In the genomic region with DNA sequence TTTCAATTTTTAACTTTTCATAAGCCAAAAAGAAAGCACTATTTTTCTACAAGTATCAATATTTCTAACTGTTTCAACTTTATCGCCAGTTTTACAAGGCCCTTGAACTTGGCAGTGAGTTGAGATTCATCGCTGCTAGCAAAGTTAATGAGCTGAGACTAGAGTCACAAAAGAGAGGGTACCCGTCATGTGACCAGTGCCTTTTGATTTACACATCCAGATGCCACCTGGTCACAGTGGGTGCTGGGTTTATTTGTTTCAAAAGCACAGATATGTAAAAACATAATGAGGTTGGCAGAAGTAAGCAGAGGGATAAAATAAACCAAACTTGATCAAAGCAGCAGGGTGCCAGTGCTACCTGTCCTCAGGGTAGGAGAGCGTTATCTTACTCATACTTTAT, we compare ENCODE assay signal across 28 mouse cellular contexts.
DNase-seq lines count a peak whose midpoint lies in the region; ATAC-seq and TF ChIP-seq lines count a peak whose summit lies in the region.
"Had no signal": no experiment of that assay in that cellular context is flagged by ENCODE, and none has a peak within 500 bp of the region (broad histone marks: within the 10 kb centered on the region; RNA-seq: fewer than 3 reads in every experiment).

No protein-coding gene starts in this region.

- DNase-seq in heart, postnatal 25 days (ENCODE audit: low spot score): no peak
- peak; percentile 34 for DNase-seq in kidney, adult 2 months
- no peak for DNase-seq in embryonic facial prominence, embryonic 10.5 days (ENCODE audit: low spot score)
- peak; percentile 51 for DNase-seq in limb, embryonic 11.5 days (ENCODE audit: low spot score)
- DNase-seq in lung, adult 2 months: no peak
- no peak for DNase-seq in gastrocnemius, adult 2 months
- DNase-seq: adrenal gland, postnatal 10 days; cerebellum, adult 11-12 months; cerebellum, adult 9-11 months; gastrocnemius, postnatal 25 days; heart, adult 2 months; kidney, adult 18-20 months; left cerebral cortex, postnatal 4 days; spleen, adult 18-20 months; thymus, adult 18-20 months; thymus, postnatal 25 days had no signal

- 0 out of 2 replicates have a peak overlapping the region, but pooled peaks have one; percentile 69 for H3K9ac ChIP-seq in heart, embryonic 13.5 days
- H3K9ac ChIP-seq in kidney, embryonic 16.5 days (replicated peaks; ENCODE audit: low read length): no peak overlapping the region
- no peak overlapping the region for H3K9ac ChIP-seq in limb, embryonic 11.5 days (ENCODE audit: low read length)
- H3K9ac ChIP-seq: embryonic facial prominence, embryonic 15.5 days; forebrain, embryonic 13.5 days; hindbrain, embryonic 14.5 days; liver, embryonic 15.5 days; lung, embryonic 15.5 days had no signal

- H3K4me2 ChIP-seq in heart, embryonic 13.5 days: no peak overlapping the region
- H3K4me2 ChIP-seq in kidney, embryonic 16.5 days (replicated peaks; ENCODE audit: low read depth, low read length): no peak overlapping the region
- H3K4me2 ChIP-seq in limb, embryonic 11.5 days (ENCODE audit: low read depth, severe bottlenecking): no peak overlapping the region
- H3K4me2 ChIP-seq: embryonic facial prominence, embryonic 15.5 days; forebrain, embryonic 13.5 days; hindbrain, embryonic 14.5 days; liver, embryonic 15.5 days; lung, embryonic 15.5 days had no signal

- peaks cover 95% of the 10 kb centered on the region for H3K36me3 ChIP-seq in heart, embryonic 13.5 days
- no peaks in the 10 kb centered on the region for H3K36me3 ChIP-seq in kidney, adult 2 months (ENCODE audit: control insufficient read depth, insufficient read depth, low read length)
- H3K36me3 ChIP-seq in kidney, embryonic 16.5 days (ENCODE audit: insufficient read depth, low read length): no peaks in the 10 kb centered on the region
- no peaks in the 10 kb centered on the region for H3K36me3 ChIP-seq in embryonic facial prominence, embryonic 10.5 days (replicated peaks)
- H3K36me3 ChIP-seq in limb, embryonic 11.5 days (ENCODE audit: control insufficient read depth, insufficient read depth, low read length): no peaks in the 10 kb centered on the region
- H3K36me3 ChIP-seq: embryonic facial prominence, embryonic 15.5 days; liver, embryonic 15.5 days; midbrain, embryonic 10.5 days had no signal

- no peaks in the 10 kb centered on the region for H3K27me3 ChIP-seq in heart, embryonic 13.5 days (replicated peaks)
- no peaks in the 10 kb centered on the region for H3K27me3 ChIP-seq in kidney, adult 2 months (replicated peaks; ENCODE audit: control insufficient read depth, insufficient read depth, low read length)
- H3K27me3 ChIP-seq in kidney, embryonic 16.5 days (ENCODE audit: insufficient read depth, low read length): no peaks in the 10 kb centered on the region
- H3K27me3 ChIP-seq in embryonic facial prominence, embryonic 10.5 days (replicated peaks; ENCODE audit: low read depth, poor library complexity, severe bottlenecking): peaks cover 4% of the 10 kb centered on the region; the same call in 1 of the 2 replicates
- no peaks in the 10 kb centered on the region for H3K27me3 ChIP-seq in limb, embryonic 11.5 days (ENCODE audit: control insufficient read depth, insufficient read depth, low read length)
- H3K27me3 ChIP-seq: embryonic facial prominence, embryonic 15.5 days; forebrain, embryonic 13.5 days; liver, embryonic 15.5 days; lung, embryonic 15.5 days; Patski had no signal

- peak overlapping the region; percentile 91; the same call in 1 of the 2 replicates for H3K27ac ChIP-seq in heart, embryonic 13.5 days (replicated peaks)
- H3K27ac ChIP-seq in kidney, adult 2 months (ENCODE audit: insufficient read depth, low read depth, low read length): no peak overlapping the region
- H3K27ac ChIP-seq in kidney, embryonic 16.5 days (ENCODE audit: low read length): no peak overlapping the region
- H3K27ac ChIP-seq in embryonic facial prominence, embryonic 10.5 days (replicated peaks): 0 out of 2 replicates have a peak overlapping the region, but pooled peaks have one; percentile 20
- H3K27ac ChIP-seq in limb, embryonic 11.5 days (replicated peaks; ENCODE audit: low read depth, low read length): no peak overlapping the region
- H3K27ac ChIP-seq in gastrocnemius, adult 2 months: no peak overlapping the region
- H3K27ac ChIP-seq: embryonic facial prominence, embryonic 15.5 days; forebrain, embryonic 13.5 days; heart, adult 2 months; hindbrain, embryonic 14.5 days; liver, embryonic 15.5 days; lung, embryonic 15.5 days; stomach, postnatal 0 days had no signal

- H3K9me3 ChIP-seq in heart, embryonic 13.5 days: no peaks in the 10 kb centered on the region
- H3K9me3 ChIP-seq in kidney, embryonic 16.5 days (ENCODE audit: low read length): no peaks in the 10 kb centered on the region
- no peaks in the 10 kb centered on the region for H3K9me3 ChIP-seq in embryonic facial prominence, embryonic 10.5 days
- H3K9me3 ChIP-seq in limb, embryonic 11.5 days (ENCODE audit: control insufficient read depth, low read length): no peaks in the 10 kb centered on the region
- H3K9me3 ChIP-seq: embryonic facial prominence, embryonic 15.5 days; forebrain, embryonic 13.5 days; liver, embryonic 15.5 days; lung, embryonic 15.5 days; midbrain, embryonic 10.5 days had no signal

- H3K4me1 ChIP-seq in heart, embryonic 13.5 days: peaks cover 48% of the 10 kb centered on the region
- H3K4me1 ChIP-seq in kidney, adult 2 months (ENCODE audit: control insufficient read depth, insufficient read depth, low read length): peaks cover 3% of the 10 kb centered on the region; the same call in 1 of the 2 replicates
- peaks cover 36% of the 10 kb centered on the region for H3K4me1 ChIP-seq in kidney, embryonic 16.5 days (ENCODE audit: insufficient read depth, low read length)
- H3K4me1 ChIP-seq in embryonic facial prominence, embryonic 10.5 days: peaks cover 48% of the 10 kb centered on the region
- peaks cover 31% of the 10 kb centered on the region for H3K4me1 ChIP-seq in limb, embryonic 11.5 days (ENCODE audit: control insufficient read depth, insufficient read depth, low read length)
- H3K4me1 ChIP-seq in lung, adult 2 months (ENCODE audit: control insufficient read depth, insufficient read depth, low read length): no peaks in the 10 kb centered on the region

- intact Hi-C loops in heart, postnatal 25 days (cut with DNase I): no loop called here
- intact Hi-C loops in gastrocnemius, adult 2 months (cut with DNase I): no loop called here

- TF ChIP-seq POLR2A in kidney, adult 2 months (IDR thresholded peaks at IDR 0.05; ENCODE audit: low read depth, low read length): no peak
- no peak for TF ChIP-seq POLR2A in lung, adult 2 months (IDR thresholded peaks at IDR 0.05; ENCODE audit: borderline replicate concordance, extremely low read depth, low read depth, low read length)

- no peak overlapping the region for H3K4me3 ChIP-seq in heart, embryonic 13.5 days
- no peak overlapping the region for H3K4me3 ChIP-seq in kidney, adult 2 months (ENCODE audit: insufficient read depth, low read depth, low read length)
- H3K4me3 ChIP-seq in kidney, embryonic 16.5 days (ENCODE audit: low read length): no peak overlapping the region
- no peak overlapping the region for H3K4me3 ChIP-seq in embryonic facial prominence, embryonic 10.5 days
- H3K4me3 ChIP-seq in limb, embryonic 11.5 days (ENCODE audit: low read depth, low read length): no peak overlapping the region
- H3K4me3 ChIP-seq in lung, adult 2 months (replicated peaks; ENCODE audit: extremely low read depth, low read depth, low read length): no peak overlapping the region
- H3K4me3 ChIP-seq in gastrocnemius, adult 2 months: no peak overlapping the region
- H3K4me3 ChIP-seq: embryonic facial prominence, embryonic 15.5 days; forebrain, embryonic 13.5 days; heart, adult 2 months; layer of hippocampus, adult 2 months; liver, embryonic 15.5 days; lung, embryonic 15.5 days; midbrain, embryonic 10.5 days had no signal

- 78% methylated on average over 4 of the region's 4 CpGs for WGBS in heart, embryonic 13.5 days
- 59% methylated on average over 4 of the region's 4 CpGs for WGBS in kidney, adult 2 months
- WGBS in kidney, embryonic 16.5 days: 35% methylated on average over 4 of the region's 4 CpGs
- 72% methylated on average over 4 of the region's 4 CpGs for WGBS in embryonic facial prominence, embryonic 10.5 days
- 23% methylated on average over 4 of the region's 4 CpGs for WGBS in limb, embryonic 11.5 days
- 77% methylated on average over 4 of the region's 4 CpGs for WGBS in lung, adult 2 months

- no peak for ATAC-seq in heart, embryonic 13.5 days (ENCODE audit: extremely low read depth, insufficient number of reproducible peaks, low FRiP score, low TSS enrichment)
- ATAC-seq in kidney, embryonic 16.5 days (ENCODE audit: low FRiP score, low TSS enrichment): no peak
- 0 out of 2 replicates have a peak, but pooled peaks have one; percentile 42 for ATAC-seq in limb, embryonic 11.5 days (ENCODE audit: insufficient number of reproducible peaks, low FRiP score, low TSS enrichment, low read depth)
- ATAC-seq: forebrain, embryonic 13.5 days; midbrain, embryonic 16.5 days; Patski had no signal

- no peak for TF ChIP-seq CTCF in kidney, adult 2 months (conservative IDR thresholded peaks at IDR 0.05; ENCODE audit: insufficient read depth, insufficient read length, low read depth, low read length)
- no peak for TF ChIP-seq CTCF in lung, adult 2 months (IDR thresholded peaks at IDR 0.05; ENCODE audit: insufficient read depth, low read length)
- no peak for TF ChIP-seq CTCF in gastrocnemius, adult 2 months (IDR thresholded peaks at IDR 0.05)

Comparison
In these comparisons a context has a peak if more than half of its experiments do, and no peak if none do; other contexts are left out.
1. H3K27ac ChIP-seq: peak in heart, embryonic 13.5 days (single experiment) and embryonic facial prominence, embryonic 10.5 days (single experiment); none in kidney, adult 2 months (single experiment), kidney, embryonic 16.5 days (single experiment), limb, embryonic 11.5 days (single experiment) and gastrocnemius, adult 2 months (single experiment).
2. DNase-seq: peak in kidney, adult 2 months (single experiment) and limb, embryonic 11.5 days (single experiment); none in heart, postnatal 25 days (single experiment), embryonic facial prominence, embryonic 10.5 days (single experiment), lung, adult 2 months (single experiment) and gastrocnemius, adult 2 months (single experiment).